Mouse (Mus musculus) mouse trophoblast stem cell (cell line): ENCODE results near the gene L3mbtl3.

ENCODE experiments used
- in situ Hi-C, 2 experiments: fragments of 300-500 bp; cut with MseI, MboI; formaldehyde crosslinking; loops; 2 replicates in 1 of 2; 3 replicates in 1 of 2; pipeline ENCODE4 v1.15.1; 2025

L3mbtl3 gene

DNA sequence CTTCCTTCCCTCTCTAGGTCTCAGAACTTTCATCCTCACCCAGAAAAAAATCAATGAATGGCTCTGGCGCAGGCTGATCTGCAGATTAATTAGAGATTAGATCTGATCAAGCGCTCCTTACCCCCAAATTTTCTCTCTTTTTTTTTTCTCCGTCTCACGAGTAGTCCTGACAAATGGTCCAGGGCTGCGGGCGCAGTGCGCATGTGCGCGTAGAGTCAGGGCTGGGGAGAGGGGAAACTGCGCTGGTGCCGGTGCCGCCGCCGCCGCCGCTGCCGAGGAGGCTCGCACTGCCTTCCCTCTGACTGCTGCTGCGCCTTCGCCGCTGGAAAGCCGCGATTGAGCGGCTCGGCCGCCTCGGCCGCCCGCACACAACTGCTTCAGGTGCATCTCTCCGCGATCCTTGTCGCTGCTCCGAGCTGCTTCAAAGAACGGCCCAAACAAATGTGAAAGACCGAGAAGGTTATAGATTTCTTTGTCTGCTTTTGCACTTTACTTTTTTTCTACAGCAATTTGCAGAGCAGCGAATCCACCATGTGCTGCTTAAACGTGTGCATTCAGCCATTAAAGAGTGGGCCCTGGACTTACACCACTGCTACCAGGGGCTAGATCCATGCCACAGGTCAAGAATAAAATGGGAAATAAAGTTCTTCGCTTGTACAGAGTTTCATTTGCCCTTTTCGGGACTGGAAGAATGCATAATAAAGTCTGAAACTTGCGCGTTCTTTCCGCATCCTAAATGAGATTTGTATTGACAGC lies at the start of gene L3mbtl3:
TSS of gene L3mbtl3 (minus strand) at position 182 of the 756 bp plus-strand sequence.
- in situ Hi-C loops: loop anchor here (10.0 to 25.0 kb wide), 3 partner anchors 159 to 519 kb away; no protein-coding TSS in a partner anchor

DNA sequence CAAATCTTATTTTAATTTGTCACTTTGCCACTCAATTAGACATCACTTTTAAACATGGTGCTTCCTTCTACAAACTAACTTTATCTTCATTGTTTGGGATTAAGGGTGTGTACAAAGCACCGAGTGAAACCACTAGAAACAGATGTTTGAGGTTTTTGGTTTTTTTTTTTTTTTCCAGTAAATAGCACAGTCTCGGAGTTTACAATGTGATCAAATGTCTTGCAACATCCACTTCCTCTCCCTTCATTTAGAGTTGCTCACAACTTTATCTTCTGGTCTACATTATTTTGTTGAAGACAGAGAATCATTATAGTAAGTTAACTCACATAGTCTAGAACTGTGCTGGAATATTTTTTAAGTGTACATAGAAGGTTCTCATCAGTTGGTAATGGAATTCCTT lies 45.4 kb upstream of the L3mbtl3 start:
- in situ Hi-C loops: no loop called here

DNA sequence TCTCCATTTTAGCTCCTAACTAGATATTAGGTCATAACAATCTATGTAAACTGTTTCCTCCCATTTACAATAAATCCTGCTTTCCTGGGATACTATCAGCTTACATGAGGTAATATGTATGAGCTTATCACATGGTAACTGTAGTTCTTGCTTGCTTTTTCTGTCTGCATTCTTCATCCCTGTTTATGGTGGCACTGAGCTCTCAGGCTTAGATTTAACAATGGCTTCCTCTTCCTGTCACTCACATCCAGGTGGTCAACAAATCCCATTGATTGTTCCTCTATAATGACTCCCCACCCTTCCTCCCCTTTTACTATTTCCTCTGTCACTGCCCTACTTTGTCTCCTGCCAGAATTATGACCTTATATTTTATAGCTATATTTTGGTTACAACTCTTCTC lies 12.9 kb upstream of the L3mbtl3 start:
- in situ Hi-C loops: loop anchor here in 1 of 2 experiments (25.0 kb wide), 1 partner anchor 499 kb away; no protein-coding TSS in a partner anchor

- in situ Hi-C loops: loop anchor here (10.0 to 25.0 kb wide), 3 partner anchors 158 to 518 kb away; no protein-coding TSS in a partner anchor
These were observed 1.5 kb upstream of the L3mbtl3 start for GRCm38 (mm10) chr10:26377332-26377602.

DNA sequence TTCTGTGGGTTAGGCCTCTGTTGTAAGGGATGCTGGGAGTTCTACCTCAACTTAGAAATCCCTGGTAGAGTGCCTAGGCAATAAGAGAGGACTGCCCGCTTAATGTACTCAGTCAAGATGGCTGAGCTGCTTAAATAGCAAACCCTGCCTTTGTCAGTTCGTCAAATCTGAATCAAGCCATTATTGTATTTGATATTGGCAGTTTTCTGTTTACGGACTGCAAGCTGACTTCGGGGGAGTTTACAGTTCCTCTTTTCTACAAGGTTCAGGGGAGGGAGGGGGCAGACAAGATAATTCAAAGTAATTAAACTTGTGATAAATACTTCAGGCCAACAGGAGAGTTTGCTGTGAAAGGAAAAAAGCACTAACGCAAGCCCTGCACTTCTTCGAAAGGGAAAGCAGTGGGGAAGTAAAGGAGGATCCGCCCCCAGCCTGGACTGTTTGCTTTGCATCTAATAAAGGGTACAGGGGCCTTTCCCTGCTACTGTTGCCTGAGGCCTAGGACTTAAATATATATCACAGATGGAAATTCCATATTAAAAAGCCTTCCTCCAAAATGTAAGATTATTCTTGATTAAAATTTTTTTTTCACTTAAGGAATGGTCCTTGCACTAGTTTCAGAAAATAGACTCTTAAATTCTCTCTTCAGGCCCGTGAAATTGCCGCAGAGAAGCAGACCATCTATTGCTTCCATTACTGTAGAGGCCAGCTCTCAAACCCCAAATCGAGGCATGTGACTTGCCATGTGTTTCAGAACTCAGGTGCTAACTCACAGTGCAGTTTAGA lies 968 bp upstream of the L3mbtl3 start:
- in situ Hi-C loops: loop anchor here (10.0 to 25.0 kb wide), 3 partner anchors 158 to 518 kb away; no protein-coding TSS in a partner anchor

GRCm38 (mm10) chr10:26375351-26375751 lies 420 bp downstream of the L3mbtl3 start:
- in situ Hi-C loops: loop anchor here (10.0 to 25.0 kb wide), 3 partner anchors 159 to 519 kb away; no protein-coding TSS in a partner anchor

GRCm38 (mm10) chr10:26374436-26375311 lies 1.1 kb downstream of the L3mbtl3 start:
- in situ Hi-C loops: loop anchor here (10.0 to 25.0 kb wide), 3 partner anchors 160 to 520 kb away; no protein-coding TSS in a partner anchor

GRCm38 (mm10) chr10:26373951-26374435 lies 1.8 kb downstream of the L3mbtl3 start:
- in situ Hi-C loops: loop anchor here in 1 of 2 experiments (10.0 kb wide), 2 partner anchors 161 to 521 kb away; no protein-coding TSS in a partner anchor

- in situ Hi-C loops: loop anchor here in 1 of 2 experiments (10.0 kb wide), 2 partner anchors 162 to 522 kb away; no protein-coding TSS in a partner anchor
These were observed 2.5 kb downstream of the L3mbtl3 start for GRCm38 (mm10) chr10:26372940-26373931.

DNA sequence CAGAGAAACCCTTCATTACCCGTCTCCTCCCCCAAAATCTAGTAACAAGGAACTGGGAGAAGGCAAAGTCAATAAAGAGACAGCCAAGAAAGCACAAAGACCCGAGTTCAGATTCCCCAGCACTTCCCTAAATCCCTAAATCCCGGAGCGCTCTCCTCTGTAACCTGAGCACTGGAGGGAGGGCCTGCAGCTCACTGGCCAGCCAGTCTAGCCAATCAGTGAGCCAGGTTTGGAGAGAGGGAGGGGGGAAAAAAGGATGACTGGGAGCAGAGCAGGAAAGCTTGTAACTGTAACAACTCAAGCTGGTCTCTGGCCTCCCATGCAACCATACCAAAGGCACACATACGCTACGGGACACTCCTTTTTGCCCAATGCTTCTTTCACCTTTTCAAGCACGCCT lies 4.4 kb downstream of the L3mbtl3 start:
- in situ Hi-C loops: loop anchor here in 1 of 2 experiments (10.0 kb wide), 2 partner anchors 163 to 523 kb away; no protein-coding TSS in a partner anchor

- in situ Hi-C loops: no loop called here
These were observed 10.8 kb downstream of the L3mbtl3 start for GRCm38 (mm10) chr10:26364942-26365341.

- in situ Hi-C loops: no loop called here
These were observed 11.4 kb downstream of the L3mbtl3 start for GRCm38 (mm10) chr10:26364326-26364856.

DNA sequence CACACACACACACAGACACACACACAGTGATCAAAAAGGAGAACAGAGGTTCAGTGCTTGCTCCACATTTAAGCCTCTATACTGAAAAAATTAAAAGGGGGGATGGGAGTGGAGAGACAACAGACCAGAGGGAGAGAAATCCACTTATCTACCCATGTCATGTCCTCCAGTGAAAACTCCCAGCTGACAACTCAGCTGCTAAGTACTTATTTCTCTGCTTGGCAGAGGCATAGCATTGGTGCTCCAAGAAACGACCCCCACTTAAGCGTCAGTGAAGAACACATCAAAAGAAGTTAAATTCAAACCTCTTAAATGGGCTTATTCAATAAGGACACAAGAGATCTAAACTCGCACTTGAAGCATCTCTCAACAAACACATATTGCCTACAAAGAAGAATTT lies 12.2 kb downstream of the L3mbtl3 start:
- in situ Hi-C loops: no loop called here

- in situ Hi-C loops: no loop called here
These were observed 17.0 kb downstream of the L3mbtl3 start for GRCm38 (mm10) chr10:26358798-26359197.

DNA sequence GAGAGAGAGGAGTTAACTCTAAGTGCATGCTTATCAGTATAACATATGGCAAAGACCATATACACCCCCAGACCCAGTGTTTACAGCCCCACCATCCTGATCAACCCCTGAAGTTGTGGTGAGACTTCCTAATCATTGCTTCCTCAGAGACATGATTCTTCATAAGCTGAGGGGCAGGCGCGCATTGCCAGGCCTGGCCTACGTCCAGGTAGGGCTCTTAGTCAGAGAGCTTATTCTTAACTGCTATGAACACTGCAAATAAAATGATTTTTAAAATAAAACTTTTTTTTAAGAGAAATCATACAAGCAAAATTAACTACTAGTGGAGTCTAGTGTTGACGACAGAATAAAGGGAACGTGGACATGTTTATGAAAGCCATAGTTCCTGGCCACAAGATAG lies 17.5 kb downstream of the L3mbtl3 start:
- in situ Hi-C loops: no loop called here

GRCm38 (mm10) chr10:26353781-26354180 lies 22.0 kb downstream of the L3mbtl3 start:
- in situ Hi-C loops: no loop called here

DNA sequence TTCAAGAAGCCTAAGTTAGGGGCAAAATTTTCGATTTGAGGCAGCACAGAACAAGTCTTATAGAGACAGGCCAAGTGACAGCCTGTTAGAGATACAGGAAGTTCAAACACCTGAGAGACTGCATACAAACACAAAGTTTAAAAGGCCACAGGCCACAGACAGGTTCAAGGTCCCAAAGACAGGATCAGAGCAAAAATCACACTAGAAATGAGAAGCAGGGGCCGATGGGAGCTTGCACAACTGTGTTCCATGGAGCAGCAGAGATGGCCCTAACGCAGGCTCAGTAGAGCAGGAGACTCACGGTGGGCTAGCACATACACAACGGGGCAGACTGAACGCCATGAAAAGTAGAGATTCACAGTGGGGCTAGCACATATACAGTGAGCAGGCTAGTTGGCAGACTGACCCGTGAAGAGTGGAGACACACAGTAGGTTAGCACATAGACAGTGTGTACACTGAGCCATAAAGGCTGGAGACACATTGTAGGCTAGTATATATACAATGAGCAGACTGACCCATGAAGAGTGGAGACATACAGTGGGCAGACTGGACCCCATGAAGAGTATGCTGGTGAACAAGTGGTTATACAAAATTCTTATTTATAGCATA lies 24.5 kb downstream of the L3mbtl3 start:
- in situ Hi-C loops: no loop called here

- in situ Hi-C loops: no loop called here
These were observed 25.6 kb downstream of the L3mbtl3 start for GRCm38 (mm10) chr10:26350153-26350552.

- in situ Hi-C loops: no loop called here
These were observed 28.2 kb downstream of the L3mbtl3 start for GRCm38 (mm10) chr10:26347614-26348013.
